Mouse (Mus musculus) splenic B cell, adult 2 months (primary cell): ENCODE measurements around the gene Omt2b.
"Not testable (repeated sequence)": the region's sequence is repeated elsewhere in the genome, so short reads cannot be mapped to it uniquely, and the experiment has no call there.

Experiments used
- DNase-seq: peaks from one replicate; pipeline ENCODE4 v3.0.0-alpha.2; 2011; ENCODE audit warnings: low read depth, low spot score
- H3K27me3 ChIP-seq: 2 replicates; pipeline ENCODE4 v1.6.1; 2012; ENCODE audit warnings: mild to moderate bottlenecking, low read length, moderate library complexity, mixed read lengths; ENCODE audit not compliant: control insufficient read depth, poor library complexity, insufficient read depth, severe bottlenecking
- H3K36me3 ChIP-seq: 2 replicates; pipeline ENCODE4 v1.6.1; 2012; ENCODE audit warnings: mild to moderate bottlenecking, low read length, moderate library complexity, mixed read lengths; ENCODE audit not compliant: control insufficient read depth, poor library complexity, insufficient read depth, severe bottlenecking

Gene Omt2b

DNA sequence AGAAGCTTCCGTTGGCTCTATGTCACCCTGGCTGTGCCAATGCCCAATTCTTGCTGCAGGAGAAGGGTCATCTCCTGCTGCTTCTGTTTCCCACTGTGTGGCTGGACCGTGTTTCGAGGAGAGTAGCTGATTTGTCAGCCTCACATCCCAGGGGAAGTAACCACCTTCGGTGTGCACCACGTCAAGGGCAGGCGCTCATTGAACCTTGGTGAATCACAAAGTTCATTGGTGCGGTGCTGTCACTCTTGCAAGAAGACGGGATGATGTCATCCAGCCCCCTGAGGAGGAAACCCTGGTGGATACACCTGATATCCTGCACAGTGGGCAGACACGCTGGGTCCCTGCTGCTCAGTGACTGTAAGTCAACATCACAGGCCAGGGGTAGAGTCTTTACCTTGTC lies 15.7 kb downstream of the Omt2b start:
- not testable (repeated sequence) for DNase-seq, H3K27me3 ChIP-seq, H3K36me3 ChIP-seq

DNA sequence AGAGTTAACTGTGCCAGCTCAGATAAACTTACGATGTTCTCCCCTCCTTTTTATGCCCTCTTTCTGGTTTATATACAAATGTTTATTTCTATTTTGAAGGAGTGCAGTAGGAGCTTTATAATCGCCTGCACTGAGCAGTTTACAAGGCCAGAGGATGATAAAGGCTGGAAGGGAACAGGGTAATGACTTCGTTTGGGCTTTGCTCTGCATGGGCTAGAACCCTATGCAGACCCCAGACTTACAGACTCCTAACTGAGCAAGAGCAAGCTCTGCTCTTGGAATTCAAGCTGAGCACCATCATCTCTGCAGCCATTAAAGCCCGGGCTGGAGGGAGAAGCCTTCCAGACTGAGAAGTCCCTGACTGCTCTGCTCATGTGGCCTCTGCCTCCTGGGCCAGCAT lies 17.8 kb downstream of the Omt2b start:
- not testable (repeated sequence) for H3K36me3 ChIP-seq, DNase-seq, H3K27me3 ChIP-seq

DNA sequence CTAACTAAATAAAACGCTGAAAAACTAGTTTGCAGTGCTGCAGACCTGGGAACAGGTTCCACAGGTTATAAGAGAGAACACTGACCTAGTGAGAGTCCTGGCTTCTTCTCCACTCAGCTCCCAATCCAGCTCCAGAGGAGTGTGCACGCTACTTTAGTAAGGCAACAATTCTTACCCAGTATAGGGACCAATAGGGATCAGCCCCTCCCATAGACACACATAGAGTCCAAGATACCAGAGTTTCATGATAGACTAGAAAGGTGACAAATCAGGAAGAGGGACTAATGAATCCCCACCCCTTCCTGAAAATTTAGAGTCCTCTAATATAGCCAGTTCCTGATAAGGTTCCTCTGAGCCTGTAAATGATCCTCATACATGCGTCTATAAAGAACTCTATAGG lies 19.6 kb downstream of the Omt2b start:
- H3K27me3 ChIP-seq = no peaks in the 10 kb centered on the region
- H3K36me3 ChIP-seq = no peaks in the 10 kb centered on the region
- no peak for DNase-seq

DNA sequence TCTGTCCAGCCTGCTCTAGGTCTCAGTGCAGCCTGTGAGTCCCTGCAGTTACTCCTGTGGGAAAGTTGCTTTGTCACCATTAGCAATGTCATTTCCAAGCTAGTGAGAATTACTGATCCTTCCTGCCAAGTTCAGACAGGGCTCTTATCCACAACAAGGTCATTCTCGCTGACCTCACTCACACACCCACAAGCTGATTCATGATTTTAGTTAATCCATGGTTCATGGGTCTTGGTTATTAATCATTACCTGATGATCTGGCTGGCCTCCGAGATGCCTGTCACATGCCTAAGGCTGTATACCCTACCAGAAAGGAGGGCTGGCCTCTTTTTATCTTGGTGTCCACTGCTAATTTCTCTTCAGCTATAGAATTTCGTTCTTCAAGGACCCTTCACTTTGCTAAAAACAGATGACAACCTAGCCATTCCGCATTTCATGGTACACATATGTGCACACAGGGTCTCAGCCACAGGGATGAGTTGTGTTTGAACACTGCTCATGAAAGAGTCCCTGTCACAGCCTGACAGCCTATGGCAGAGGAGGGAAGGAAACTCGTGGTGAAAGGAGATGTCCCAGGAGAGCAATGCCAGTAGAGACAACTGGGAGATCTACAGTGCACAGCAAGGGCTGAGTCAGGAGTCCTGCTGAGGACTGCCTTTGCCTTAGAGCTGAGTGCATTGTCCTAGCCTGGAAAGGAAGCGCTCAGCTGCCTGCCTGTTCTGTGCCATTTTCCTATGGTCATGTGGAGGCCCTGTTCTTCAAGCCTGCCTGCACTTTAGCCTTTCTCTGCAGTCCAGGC lies 21.0 kb downstream of the Omt2b start:
- not testable (repeated sequence) for H3K27me3 ChIP-seq, DNase-seq, H3K36me3 ChIP-seq

DNA sequence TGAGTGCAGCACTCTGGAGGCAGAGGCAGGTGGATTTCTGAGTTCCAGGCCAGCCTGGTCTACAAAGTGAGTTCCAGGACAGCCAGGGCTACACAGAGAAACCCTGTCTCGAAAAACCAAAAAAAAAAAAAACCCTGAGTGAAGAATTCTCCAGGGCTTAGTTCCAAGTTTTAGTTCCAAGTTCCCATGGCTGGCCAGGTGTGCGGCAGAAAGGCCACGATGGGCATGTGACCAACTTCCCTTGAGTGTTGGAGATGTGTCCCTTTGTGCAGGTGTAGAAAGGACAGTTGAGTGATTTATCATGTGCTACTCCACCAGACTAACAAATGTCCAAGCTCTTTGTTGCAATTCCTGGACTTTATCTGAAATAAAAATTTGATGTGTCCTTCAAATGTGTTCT lies 21.8 kb downstream of the Omt2b start:
- not testable (repeated sequence) for DNase-seq, H3K36me3 ChIP-seq

DNA sequence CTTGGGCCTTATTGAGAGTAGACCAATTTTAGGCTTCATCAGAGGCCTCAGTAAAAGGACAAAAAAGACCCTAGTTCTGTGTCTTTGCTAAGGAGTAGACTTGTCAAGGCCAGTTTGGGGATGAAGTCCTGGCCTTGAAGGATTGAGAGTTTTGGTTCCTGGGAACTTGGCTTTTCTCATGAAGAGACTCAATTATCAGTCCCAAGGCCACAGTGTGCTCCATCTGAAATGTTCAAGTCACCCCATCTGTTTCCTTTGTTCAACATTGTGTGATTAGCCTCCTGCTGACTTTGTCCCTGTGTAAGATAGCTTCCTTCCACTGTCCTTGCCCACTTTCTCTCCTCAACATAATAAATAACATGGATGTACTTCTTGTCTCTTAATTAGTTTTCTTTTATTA lies 22.6 kb downstream of the Omt2b start:
- not testable (repeated sequence) for DNase-seq, H3K27me3 ChIP-seq, H3K36me3 ChIP-seq

More for the DNA sequence above, 21.8 kb downstream of the Omt2b start:
- not testable (repeated sequence) for H3K27me3 ChIP-seq

DNA sequence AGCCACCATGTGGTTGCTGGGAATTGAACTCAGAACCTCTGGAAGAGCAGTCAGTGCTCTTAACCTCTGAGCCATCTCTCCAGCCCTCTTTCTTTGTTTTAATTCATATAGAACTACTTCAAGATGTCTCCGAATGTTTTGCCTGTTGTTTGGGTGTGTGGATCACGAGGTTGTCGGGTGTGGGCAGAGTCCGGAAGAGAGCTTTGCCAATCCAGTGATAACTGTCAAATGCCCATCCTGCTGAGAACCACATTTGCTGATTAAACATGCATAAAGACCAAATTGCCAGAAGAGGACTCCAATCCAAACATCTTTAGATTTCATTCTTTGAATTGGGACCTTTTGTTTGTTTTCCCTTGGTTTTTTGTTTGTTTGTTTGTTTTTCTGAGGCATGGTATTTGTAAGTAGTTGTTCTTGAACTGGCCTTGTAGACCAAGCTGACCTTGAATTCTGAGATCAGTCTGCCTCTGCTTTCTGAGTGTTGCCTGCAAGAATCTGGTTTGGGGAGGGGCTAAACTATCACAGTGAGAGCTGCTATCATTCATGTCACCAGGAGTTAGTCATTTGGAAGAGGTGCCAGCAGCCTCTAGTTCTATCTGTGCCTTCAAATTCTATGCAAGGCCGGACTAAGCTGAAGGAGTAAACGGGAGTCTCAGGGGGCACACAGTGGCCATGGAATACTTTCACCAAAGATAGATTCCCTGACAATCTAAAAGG lies 24.3 kb downstream of the Omt2b start:
- H3K27me3 ChIP-seq = no peaks in the 10 kb centered on the region
- no peak for DNase-seq
- no peaks in the 10 kb centered on the region for H3K36me3 ChIP-seq

DNA sequence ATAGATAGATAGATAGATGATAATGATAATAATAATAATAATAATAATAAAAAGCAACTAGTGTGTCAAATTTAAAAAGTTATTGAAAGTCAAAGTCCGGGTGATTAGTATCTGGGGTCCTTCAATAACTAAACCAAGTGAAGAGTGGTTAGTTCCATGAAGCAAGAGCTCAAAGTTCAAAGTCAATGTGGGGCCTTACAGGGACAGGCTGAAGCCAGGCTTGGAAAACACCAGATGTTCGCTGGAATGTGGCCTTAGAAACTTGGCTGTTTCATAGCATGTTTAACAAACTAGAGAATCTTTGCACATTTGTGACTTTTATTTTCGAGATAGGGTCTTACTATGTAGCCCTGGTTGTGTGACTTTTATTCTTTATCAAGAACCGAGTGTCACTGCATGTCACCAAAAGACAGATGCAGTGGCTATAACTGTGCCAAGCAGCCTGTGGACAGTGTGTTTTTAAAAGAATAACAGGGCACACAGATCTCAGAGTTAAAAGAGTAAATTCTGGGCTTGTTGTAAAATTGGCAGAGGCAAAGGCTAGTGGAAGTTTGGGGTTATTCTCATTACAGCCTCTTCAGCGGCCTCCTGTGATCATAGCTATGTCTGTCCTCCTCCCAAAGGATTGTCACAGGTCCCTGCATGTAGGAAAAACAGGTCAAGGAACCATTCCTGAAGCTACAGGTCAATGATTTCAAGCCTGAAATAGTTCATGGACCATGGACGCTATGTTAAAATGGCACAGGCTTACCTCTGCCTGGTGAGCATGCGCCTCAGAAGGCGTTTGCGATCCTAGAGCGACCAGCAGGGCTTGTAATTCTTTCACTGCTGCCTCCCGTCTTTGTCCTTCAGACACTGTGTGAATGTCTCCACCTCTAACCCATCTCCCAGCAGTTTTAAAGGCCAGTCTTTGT lies 27.5 kb downstream of the Omt2b start:
- H3K27me3 ChIP-seq = no peaks in the 10 kb centered on the region
- no peak for DNase-seq

DNA sequence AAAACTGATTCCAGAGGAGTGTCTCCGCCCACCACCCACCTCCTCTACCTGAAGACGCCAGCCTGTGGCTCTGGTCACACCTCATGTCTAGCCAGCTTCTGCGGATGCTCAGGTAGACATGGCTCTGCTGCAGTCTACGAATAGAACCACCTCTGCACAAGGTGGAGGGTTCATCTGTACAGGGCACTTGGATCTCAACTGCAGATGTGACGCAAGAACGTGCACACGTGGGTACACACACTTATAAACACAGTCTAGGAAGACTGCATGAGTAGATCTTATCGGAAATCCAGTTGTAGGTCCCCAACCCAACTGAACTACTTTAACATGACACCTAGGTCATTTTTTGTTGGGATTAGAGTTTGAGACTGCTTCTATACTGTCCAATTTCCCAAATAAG lies 28.2 kb downstream of the Omt2b start, which contains the start of gene Gsta2:
Gsta2 (minus strand) TSS at position 178 of the 400 bp plus-strand sequence.
- no peaks in the 10 kb centered on the region for H3K36me3 ChIP-seq
- H3K27me3 ChIP-seq = no peaks in the 10 kb centered on the region
- DNase-seq = no peak

More for the DNA sequence above, 27.5 kb downstream of the Omt2b start:
- H3K36me3 ChIP-seq = no peaks in the 10 kb centered on the region

DNA sequence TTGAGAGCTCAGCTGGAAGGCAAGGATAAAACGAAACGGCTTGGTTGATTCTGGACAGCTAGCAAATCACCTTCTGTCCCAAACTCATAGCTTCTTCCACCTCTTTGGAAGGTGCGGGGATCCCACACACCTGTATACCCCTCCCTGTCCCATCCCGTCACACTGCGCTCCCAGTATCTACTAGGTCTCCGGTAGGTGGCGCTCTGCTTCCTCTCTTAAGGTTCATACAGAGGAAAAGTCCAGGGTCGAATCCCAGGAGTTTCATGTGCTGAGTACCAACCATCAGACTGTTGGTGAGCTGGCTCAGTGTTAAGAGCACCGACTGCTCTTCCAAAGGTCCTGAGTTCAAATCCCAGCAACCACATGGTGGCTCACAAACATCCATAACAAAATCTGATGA lies 30.7 kb downstream of the Omt2b start:
- Histone ChIP-seq H3K36me3 (no peaks in the 10 kb centered on the region), H3K27me3 (no peaks in the 10 kb centered on the region)
- DNase-seq = peak; percentile 72

DNA sequence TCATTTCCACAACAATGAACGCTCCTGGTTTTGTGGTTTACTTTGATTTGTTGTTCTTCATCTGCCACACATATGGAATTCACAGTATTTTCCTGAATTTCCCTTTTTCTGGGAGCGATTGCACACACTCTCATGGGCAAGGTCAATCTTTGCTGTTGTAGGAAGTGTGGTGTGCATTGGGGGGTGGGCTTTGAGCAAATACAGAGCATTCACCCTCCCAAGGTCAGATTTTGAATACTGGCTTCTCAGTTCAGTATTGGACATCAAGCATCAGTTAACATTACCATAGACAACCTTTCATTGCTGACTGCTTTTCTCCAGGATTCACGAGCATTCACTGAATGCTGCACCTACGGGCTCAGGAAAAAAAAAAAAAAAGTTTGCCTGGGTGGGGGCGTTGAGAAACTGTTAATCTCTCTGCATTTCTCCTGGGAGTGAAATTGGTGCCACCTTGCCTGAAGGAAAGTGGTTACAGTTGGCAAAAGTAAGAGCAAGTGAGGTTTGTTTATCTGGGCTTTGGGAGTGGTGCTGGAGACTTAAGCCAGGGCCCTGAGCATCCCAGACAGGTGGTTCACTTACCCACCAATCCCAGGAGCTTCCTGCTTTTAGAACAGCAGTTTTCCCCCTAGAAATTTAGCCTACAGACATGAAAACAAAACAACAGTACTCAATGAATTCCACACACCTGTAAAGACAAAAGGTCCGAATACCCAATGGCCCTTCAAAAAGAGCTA lies 32.5 kb downstream of the Omt2b start:
- H3K36me3 ChIP-seq = no peaks in the 10 kb centered on the region
- no peak for DNase-seq
- H3K27me3 ChIP-seq = no peaks in the 10 kb centered on the region; the same call in 1 of the 2 replicates

DNA sequence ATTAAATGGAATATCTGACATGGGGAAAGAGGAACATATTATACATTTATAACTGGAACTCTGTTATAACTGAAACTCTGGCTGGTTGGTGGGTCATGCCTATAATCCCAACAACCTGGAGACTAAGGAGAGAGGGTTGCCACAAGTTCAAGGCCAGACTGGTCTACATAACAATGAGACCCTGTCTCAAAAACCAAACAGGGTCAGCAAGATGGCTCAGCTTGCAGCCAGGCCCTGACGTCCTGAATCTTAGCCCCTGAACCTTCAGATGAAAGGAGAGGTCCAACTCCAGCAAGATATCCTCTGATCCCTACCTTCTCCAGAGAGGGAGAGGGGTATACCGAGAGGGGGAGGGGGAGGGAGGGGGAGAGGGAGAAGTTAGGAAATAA lies 33.1 kb downstream of the Omt2b start:
- DNase-seq = no peak
- Histone ChIP-seq H3K36me3 (no peaks in the 10 kb centered on the region), H3K27me3 (no peaks in the 10 kb centered on the region; the same call in 1 of the 2 replicates)

DNA sequence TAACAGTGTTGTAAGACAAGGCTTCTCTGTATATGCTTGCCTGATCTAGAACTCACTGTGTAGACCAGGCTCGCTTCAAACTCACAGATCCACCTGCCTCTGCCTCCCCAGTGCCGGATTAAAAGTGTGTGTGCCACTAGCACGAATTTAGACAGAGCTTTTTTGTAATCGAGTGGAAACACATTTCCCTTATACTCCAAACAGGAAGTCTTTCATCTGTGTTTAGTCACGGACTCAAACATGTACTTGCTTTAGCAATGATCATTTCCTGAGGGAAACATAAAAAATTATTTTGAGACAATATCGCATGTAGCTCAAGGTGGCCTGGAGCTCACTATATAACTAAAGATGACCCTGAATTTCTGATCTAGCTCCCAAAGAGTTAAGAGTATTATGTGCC lies 36.0 kb downstream of the Omt2b start:
- Histone ChIP-seq H3K36me3 (no peaks in the 10 kb centered on the region), H3K27me3 (no peaks in the 10 kb centered on the region; the same call in 1 of the 2 replicates)
- no peak for DNase-seq

DNA sequence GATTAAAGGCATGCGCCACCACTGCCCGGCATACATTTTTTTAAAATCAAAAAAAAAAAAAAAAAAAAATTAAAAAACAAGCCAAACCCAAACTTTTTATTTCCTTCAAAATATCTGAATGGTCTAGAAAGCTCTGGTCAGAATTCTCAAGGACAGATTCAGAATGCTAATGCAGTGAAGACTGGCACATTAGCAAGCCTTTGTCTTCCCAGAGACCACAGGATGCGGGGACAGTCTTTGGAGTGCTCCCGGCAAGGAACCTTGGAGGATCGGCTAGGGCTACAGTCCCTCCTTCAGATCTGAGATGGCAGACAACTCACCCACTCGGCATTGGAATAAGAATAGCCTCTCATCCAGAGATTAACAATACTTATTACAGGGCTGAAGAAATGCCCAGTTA lies 37.3 kb downstream of the Omt2b start:
- H3K36me3 ChIP-seq = no peaks in the 10 kb centered on the region
- no peak for DNase-seq
- H3K27me3 ChIP-seq = no peaks in the 10 kb centered on the region; the same call in 1 of the 2 replicates
